Mouse (Mus musculus): Measurements from ENCODE around the gene Gcn1l1.

DNA sequence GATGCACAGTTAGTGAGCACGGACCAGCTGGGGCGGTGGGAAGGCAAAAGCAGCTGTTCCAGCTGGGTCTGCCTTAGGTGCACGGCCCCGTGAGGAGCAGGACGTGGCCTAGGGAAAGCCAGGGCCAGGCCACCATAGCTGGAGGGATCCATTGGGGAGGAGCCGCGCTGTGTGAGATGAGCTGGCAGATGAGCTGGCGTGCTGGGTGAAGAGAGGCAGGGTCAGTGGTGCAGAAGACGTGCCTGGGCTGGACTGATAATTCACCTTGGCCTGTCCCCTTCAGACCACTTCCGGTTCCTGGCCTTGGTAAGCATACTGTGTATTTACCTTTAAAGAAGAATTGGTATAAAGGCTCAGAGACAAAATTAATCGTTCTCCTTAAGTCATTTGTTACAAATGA lies 46.5 kb downstream of the Gcn1l1 start:
- TF ChIP-seq GATA1 (IDR thresholded peaks at IDR 0.05; ENCODE audit: low read length), result no peak
- TF ChIP-seq TAL1 (IDR thresholded peaks at IDR 0.05; ENCODE audit: low read length), result no peak

Data from erythroblast, embryonic 14.5 days (primary cell).